Mouse (Mus musculus) adrenal gland, postnatal 25 days (tissue): ENCODE measurements around the gene Lcp2. TPM values are rescaled to one million over a fixed set of nuclear protein-coding genes. Genes with fewer than 3 reads are reported as not detected.
"Not testable (repeated sequence)": the region's sequence is repeated elsewhere in the genome, so short reads cannot be mapped to it uniquely, and the experiment has no call there.

Experiments
- DNase-seq: peaks from one replicate; pipeline ENCODE4 v3.0.0; 2021; ENCODE audit warnings: mixed read lengths
- total RNA-seq: library from RNA; stranded (reverse); gene quantifications from 2 replicates; pipeline ENCODE4 v1.2.3, GENCODE M21; 2021

The Lcp2 gene
- total RNA-seq, 1 experiment from 2014 or later = 3.0 TPM

GRCm38 (mm10) chr11:34087064-34087463 is 40.3 kb downstream of the Lcp2 start:
- DNase-seq = no peak

- DNase-seq = no peak
These were observed 51.7 kb downstream of the Lcp2 start, which contains the start of gene 4930469K13Rik for GRCm38 (mm10) chr11:34098422-34098821. Gene 4930469K13Rik (minus strand): TSS chr11:34098554.

- DNase-seq = no peak
These were observed 55.1 kb downstream of the Lcp2 start for GRCm38 (mm10) chr11:34101827-34102226.

GRCm38 (mm10) chr11:34104919-34105318 is 58.2 kb downstream of the Lcp2 start:
- DNase-seq = no peak

GRCm38 (mm10) chr11:34109260-34109659 is 62.5 kb downstream of the Lcp2 start:
- no peak for DNase-seq

- no peak for DNase-seq
These were observed 65.2 kb downstream of the Lcp2 start for GRCm38 (mm10) chr11:34111940-34112339.

- no peak for DNase-seq
These were observed 66.2 kb downstream of the Lcp2 start for GRCm38 (mm10) chr11:34112781-34113380.

GRCm38 (mm10) chr11:34113760-34114159 is 67.0 kb downstream of the Lcp2 start:
- DNase-seq = no peak

GRCm38 (mm10) chr11:34116572-34117135 is 69.9 kb downstream of the Lcp2 start:
- DNase-seq = no peak

GRCm38 (mm10) chr11:34117581-34117980 is 70.9 kb downstream of the Lcp2 start:
- no peak for DNase-seq

GRCm38 (mm10) chr11:34118319-34118718 is 71.6 kb downstream of the Lcp2 start:
- no peak for DNase-seq

GRCm38 (mm10) chr11:34123147-34123546 is 76.4 kb downstream of the Lcp2 start:
- DNase-seq = peak; percentile 8

- DNase-seq = no peak
These were observed 78.1 kb downstream of the Lcp2 start for GRCm38 (mm10) chr11:34124852-34125251.

GRCm38 (mm10) chr11:34125727-34126126 is 79.0 kb downstream of the Lcp2 start:
- DNase-seq = not testable (repeated sequence)

- no peak for DNase-seq
These were observed 81.7 kb downstream of the Lcp2 start for GRCm38 (mm10) chr11:34128412-34128811.

GRCm38 (mm10) chr11:34139296-34139695 is 92.6 kb downstream of the Lcp2 start:
- no peak for DNase-seq

Other genes starting within 250 kb of the Lcp2 start
- 0.15 and 0.19 TPM in 2 replicates for gene Kcnmb1, start 83.9 kb upstream of the Lcp2 start, total RNA-seq
- 4.2 TPM in 2 replicates for gene Kcnip1, start 53.8 kb upstream of the Lcp2 start, total RNA-seq
- not detected in 2 replicates for gene 4930469K13Rik, start 51.6 kb downstream of the Lcp2 start, total RNA-seq
- gene Foxi1, start 161.2 kb downstream of the Lcp2 start, total RNA-seq = not detected in 2 replicates